Mouse (Mus musculus) embryo, embryonic 9.5 days (tissue): Measurements from ENCODE around the gene Rasgef1b.

Experiments
- DNase-seq: peaks from one replicate; pipeline ENCODE4 v3.0.0-alpha.2; 2017; ENCODE audit errors: extremely low spot score

The Rasgef1b gene

DNA sequence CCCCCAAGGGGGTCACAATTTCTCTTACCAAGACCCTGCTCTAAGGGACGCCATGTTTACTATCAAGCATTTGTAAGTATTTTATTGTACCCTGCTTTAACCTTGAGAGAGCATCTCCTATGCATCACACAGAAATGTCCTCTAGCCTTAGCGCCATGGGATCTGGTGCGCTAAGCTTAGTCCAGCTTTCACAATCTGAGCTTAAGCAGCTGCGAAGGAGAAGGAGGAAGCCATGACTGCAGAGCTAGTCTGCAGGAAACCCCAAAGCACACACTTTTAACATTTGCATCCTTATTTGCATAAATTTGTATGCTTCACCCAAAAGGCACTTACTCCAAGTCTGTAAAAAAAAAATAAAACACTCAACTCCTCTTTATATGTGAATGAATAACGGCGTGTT, 354.4 kb downstream of the Rasgef1b start:
- no peak for DNase-seq

DNA sequence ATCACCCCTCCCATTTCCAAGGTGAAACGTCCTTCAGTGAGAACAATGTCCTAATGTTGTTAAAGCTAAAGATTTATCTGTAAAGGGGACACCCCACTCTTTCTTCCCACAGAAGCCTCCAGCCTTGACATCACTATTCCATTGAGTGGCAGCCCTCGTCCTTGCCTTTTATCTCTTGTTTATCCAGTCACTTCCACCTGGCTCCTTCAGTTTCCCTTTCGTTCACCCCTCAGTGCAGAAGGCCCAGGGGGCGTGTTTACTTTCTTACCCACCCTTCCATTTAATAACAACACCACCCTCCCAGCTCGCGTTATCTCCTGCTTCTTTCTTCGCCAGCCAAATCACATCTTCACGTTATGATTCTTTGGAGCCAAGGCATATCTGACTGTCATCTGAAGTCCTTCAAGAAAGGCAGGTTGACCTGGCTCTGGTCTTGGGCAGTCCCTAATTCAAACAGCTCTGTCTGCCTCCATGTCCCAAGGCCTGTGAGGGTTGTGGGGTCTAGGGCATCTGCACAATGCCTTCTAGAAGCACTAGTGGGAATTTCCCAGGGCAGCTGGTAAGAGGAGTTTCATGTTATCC, 355.2 kb downstream of the Rasgef1b start:
- DNase-seq = no peak

DNA sequence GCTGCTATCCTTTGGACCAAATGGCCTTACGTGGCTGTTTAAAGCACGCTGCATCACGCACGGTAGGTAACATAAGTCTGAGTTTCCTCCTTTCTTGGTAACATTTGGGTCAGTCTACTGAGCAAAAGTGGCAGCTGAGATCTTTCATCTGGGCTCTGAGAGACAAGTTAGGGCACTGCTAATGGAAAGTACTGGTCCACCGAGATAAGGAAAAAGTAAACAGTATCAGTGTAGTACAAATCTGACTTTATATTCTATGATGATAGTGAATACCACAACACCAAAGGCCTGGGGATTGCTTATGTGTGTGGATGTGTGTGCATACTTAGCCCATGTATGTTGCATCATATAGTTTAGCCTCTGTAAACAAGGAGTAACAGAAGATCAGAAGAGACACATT, 358.2 kb downstream of the Rasgef1b start:
- no peak for DNase-seq

DNA sequence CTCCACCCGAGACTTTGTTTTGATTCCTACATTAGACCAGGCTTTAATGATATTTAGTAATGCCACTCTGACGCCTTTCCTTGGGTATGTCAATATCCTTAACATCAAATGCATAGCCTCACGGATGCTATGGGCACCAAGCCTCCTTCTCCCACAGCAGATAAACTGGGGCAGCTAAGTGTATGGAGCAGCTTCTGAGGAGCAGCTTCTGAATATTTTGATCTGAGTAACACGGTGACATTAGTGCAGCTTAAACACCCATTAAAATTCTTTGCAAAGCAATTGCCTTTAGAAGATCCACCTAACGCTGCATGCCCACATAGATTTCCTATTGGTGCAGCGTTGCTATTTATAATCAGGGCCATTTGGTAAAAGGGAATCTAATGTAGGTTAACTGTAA, 359.6 kb downstream of the Rasgef1b start:
- DNase-seq = no peak

DNA sequence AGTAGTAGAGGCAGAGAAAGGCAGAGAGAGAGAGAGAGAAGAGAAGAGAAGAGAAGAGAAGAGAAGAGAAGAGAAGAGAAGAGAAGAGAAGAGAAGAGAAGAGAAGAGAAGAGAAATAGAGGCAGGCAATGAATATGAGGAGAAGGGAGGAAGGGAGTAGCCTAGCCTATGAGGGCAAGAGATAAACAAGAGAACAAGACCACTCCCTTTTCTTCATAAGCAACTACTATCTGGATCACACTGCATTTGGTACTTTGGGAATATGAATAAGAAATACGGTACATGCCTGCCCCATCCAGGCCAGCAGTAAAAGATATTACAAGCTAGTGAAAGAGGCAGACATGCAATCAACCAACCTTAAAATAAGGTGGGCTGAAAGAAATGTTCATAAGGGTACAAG, 360.2 kb downstream of the Rasgef1b start:
- DNase-seq = no peak

DNA sequence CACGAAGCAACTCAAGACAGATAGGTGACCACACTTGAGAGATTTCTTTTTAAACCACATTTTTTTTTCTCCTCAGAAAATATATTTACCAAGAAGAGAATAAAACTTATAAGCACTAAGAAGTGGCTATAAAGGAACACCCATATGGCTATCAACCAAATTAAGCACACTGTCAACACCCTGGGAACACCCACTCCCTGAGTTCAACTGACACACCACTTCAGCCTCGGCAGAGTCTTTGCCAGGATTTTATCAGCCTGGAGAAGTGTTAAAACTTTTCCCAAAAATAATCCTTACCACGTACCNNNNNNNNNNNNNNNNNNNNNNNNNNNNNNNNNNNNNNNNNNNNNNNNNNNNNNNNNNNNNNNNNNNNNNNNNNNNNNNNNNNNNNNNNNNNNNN, 368.3 kb downstream of the Rasgef1b start:
- DNase-seq = no peak

DNA sequence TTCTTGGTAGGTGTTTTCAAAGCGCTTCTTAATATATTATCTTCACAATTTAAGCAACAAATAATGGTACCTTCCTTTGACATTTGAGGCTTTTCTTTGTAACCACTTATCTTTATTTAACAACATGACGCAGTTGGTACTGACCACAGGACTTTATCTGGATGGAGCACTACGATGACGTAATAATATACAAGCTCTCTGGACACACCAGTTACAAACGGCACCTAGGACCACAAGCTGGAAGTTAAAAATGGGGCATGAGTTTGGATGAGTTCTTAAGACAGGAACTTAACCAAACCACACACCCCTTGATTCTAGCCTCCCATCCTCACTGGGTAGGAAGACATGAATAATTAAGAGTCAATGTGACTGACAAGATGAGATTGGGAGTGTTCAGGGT, 369.6 kb downstream of the Rasgef1b start:
- no peak for DNase-seq

DNA sequence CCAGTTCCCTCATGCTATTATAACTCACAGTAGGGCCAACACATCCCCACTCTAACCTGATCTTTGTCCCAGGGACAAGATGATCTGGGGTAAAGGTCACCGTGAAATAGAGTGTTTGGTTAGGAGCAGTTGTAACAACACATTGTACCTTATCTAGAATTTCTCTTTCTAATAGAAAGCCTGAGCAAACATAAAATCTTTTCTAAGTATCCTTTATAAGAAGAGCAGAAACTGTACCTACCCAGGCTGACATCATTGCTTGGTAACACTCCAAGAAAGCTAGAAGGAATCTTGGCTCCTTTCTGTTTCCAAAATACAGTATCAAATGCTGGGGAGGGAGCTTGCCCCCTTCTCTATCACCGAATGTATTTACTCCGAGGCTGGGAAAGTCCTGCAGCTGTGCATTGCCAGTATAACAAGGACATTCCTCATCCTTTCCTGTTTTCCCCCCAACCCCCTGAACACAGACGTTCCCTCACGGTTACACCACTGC, 374.2 kb downstream of the Rasgef1b start:
- no peak for DNase-seq

DNA sequence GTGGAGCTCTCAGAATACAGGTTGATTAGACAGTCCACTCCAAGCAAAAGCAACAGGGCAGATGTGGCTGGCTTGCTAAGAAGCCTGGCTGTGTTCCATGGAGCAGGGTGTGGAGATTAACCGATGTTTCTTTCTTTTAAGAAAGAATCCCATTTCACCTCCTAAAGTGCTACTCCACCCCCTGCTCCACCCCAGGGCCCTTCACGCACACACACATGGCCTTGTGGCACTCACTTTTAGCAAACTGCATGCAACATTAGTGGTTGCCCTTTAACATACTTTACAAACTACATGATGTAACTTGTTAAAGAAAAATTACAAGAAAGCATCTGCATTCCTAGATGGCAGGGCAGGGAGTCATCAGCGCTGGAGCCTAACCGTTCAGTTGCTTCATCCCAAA, 378.8 kb downstream of the Rasgef1b start:
- DNase-seq = no peak

DNA sequence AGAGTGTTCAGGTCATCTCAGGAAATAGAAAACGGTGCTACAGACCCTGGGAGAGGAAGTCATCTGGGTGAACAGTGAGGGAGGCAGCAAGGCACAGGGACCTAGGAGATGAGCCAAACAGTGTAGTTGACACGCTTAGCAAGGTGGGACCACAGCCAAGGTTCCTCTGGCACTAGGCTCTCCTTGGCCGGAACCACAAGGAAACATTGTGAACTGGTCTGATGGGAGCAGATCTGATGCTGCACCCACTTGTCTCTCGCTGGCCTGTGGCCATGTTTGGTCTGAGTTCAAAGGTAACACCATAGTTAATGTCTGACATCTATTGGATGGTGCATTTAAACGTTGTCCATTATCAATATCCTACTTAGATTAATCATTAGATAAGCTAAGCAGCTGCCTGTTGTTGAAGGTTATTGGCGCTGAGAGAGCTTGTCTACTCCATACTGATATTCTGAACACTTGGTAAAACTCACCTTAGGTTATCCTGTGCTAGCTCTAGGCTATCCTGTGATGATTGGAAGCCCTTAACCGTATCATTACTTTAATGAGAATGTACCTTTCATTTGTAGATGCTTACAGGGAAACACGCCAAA, 380.5 kb downstream of the Rasgef1b start:
- no peak for DNase-seq

DNA sequence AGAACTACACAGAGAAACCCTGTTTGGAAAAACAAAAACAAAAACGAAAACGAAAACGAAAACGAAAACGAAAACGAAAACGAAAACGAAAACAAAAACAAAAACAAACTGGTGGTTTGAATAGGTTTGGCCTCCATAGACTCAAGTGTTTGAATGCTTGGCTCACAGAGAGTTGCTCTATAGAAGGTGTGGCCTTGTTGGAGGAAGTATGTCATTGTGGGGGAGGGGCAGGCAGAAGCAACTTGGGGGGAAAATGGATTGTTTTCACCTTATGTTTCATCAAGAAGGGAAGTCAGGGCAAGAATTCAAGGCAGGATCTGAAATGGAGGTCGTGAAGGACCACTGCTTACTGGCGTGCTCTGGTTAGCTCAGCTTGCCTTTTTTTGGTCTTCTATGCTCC, 386.3 kb downstream of the Rasgef1b start:
- no peak for DNase-seq

DNA sequence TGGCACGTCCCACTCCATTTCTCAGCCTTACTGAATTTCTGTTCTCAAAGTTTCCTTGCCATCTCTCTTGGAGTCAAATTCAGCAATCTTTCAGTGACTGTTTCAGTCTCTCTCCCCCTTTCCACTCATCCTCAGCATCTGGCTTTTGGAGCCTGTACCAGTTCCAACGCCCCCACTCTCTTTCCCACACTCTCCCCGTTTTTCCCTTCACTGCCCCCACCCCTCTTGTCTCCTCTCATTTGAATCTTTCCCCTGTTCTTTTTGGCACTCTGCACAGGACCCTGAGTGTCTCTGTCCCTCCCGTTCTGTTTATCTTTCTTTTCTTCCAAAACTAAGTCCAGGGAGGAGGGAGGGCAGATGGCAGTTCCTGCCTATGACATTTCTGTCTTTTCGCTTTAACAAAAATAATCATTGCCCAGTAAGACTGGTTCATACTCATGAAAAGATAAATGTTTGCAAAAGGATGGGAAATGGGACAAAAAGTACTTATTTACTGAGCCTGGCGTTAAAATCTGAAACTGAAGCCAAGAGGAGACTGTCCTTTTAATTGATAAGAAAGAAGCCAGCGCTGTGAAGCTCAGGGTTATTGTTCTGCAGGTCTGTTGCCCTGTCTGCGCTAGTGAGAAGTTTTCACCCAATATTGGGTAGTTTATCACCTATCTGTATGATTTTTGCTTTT, 388.4 kb downstream of the Rasgef1b start:
- DNase-seq = no peak

DNA sequence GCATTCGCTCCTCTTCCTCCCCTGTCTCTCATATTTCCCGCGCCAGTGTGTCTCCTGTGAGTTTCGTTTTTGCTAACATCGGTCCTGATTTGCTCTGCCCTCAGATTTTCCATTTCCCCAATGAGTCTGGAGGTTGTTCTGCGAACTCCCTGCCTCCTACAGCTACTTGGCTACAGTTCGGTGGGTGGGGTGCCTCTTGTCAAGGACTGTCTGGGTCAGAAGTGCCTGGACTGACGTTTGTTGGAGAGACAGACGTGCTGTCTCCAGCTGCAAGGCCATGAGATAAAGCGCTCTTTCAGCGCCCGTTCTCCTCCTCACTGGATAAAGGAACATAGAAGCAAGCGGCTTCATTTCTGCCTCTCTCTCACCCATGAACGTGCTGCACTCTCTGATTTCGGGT, 389.1 kb downstream of the Rasgef1b start:
- peak; percentile 9 for DNase-seq

DNA sequence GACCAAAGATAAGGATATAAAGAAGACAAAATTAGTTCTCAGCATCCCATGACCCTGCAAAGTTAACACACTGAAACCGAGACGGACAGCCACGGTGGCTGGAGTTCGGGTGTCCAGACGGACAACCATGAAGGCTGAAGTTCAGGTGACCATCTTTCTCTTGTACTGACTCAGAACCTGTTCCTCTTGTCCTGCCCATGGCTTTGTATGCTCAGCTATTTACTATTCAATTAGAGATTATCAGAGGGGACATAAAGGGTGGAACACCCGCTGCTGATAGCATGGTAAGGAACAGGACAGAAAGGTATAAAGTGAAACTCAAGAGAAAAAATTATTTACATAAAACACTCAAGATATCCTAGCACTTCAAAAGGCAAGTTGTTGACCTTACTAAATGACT, 390.0 kb downstream of the Rasgef1b start:
- no peak for DNase-seq

DNA sequence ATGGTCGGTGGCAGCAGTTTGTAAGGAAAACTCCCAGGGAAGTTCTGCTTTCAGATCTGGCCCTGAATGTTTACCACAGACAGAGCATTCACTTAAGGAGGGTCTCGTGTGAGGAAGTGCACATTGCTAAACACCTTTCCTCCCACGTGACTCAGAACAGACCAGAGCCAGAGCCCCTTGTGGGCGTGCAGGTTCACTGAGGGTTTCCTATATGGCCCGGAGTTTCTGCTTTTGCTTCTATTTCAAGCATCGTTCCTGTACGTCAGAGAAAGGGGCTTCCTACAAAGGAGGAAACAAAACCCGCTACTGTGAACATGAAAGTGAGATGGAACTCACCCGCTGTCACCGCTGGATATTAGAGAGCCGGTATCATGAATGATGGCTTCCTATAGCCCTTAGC, 392.4 kb downstream of the Rasgef1b start:
- DNase-seq = no peak

DNA sequence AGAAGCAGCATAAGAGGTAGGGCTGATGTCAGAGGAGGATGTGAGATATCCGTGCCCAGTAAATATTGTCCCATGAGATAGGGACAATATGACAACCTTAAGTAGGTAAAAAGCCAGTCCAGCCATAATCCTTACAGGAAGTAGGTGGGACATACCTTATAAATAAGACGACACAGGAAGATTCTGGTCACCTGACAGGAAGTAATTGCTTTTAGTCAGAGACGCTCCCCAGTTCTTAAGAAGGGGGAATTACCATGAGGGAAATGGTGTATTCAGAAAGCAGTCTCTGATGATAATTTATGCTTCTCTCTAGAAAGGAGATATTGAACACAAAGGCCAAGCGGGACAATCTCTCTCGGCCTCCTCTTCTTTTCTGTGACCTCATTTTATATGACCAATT, 394.8 kb downstream of the Rasgef1b start:
- no peak for DNase-seq

DNA sequence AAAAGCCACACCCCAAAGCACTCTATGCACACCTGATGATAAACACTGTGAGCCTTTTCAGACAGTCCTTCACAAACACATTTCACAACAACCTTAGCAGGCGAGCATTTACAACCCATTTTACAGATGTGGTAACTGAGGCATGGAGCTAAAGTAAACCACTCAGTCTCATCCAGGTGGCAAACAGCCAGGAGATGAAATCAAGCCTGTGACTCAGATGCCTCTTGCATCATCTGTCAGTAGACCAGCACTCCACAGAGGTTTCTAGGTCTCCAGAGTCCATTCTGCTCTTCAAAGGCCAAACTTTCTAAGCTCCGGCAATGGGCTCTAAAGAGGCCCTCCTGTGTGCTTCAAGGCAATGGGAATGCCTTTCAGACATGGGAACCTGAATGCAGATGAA, 396.8 kb downstream of the Rasgef1b start:
- DNase-seq = no peak

DNA sequence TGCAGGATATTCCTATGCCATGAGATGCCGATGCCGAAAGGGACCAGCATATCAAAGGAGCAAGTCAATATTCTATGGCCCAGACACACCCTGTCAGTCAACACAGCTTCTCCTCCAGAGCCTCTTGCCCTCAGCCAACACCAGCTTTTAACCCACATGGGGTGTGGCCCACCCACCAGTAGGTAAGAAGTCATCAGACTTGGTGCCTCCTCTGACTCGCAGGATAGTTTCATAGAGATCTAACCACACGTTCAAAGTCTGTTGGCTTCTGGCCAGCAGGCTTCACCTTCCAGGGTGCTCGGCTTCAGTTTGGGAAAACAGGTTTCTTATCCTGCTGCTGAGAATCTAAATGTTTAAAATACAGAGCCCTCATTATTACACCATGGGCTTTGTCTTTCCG, 399.8 kb downstream of the Rasgef1b start:
- DNase-seq = no peak

DNA sequence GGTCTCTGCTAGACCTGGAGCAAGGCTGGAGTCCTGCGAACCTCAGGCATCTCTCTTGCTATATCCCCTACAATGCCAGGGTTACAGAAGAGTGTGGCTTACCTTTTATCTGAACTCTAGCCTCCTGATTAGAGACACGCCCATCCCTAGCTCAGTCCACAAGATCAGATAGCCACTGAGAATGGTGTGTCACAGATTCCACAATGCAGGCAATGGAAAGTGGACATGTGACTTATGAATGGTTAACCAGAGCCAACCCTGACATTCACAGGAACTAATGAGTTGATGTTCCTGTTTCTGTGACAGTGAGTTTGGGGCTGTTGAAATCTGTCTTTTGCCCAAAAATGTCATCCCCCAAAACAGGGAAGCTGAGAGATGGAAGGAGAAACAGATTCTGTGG, 401.8 kb downstream of the Rasgef1b start:
- DNase-seq = no peak

DNA sequence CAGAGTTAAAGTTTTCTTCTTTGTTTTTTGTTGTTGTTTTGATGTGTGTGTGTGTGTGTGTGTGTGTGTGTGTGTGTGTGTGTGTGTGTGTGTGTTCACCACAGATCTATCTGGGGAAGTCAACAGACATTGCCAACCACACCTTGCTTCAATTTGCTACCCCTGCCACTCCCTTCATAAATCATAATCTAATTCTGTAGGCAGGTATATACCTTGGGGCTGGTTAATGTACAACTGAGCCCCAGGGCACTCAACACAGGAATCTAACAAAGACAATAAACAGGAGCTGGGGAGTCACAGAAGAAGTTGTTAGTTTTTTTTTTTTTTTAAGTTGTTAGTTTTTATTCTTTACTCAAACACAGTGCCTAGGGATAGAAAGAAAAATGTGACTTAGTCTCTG, 403.6 kb downstream of the Rasgef1b start:
- DNase-seq = no peak

DNA sequence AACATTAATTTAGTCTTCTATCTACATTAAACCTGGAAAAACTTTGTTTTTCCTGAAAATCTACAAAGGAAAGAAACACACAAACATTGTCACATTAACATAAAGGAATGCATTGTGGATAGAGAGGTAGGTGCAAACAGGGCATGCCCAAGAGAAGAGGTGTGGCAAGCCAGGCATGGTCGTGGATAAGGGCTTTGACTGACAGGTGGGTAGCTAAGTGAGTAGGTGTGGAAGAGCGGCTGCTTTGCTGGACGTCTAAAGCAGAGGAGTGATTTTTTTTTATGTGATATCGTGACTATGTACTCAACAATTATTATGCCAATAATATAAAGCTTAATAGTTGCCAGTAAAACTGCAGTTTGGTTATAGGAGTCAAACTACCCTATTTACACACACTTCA, 408.1 kb downstream of the Rasgef1b start:
- DNase-seq = no peak

DNA sequence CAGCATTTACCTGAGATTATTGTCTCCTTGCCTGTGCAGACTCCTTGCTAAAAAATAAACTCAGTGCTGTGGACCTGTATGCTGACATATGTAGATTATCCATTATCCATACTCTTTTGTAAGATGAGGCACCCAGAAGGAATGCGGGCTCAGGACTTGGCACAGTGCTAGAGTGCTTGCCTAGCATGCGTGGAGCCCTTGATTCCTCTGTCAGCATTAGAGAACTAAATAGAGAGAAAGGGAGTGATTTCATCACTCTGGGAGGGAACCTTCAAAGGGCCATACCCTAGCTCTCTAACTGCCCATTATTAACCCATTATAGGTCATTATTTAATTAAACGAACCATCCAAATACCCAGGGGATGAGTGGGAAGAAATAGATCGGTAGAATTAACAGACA, 430.9 kb downstream of the Rasgef1b start:
- no peak for DNase-seq

DNA sequence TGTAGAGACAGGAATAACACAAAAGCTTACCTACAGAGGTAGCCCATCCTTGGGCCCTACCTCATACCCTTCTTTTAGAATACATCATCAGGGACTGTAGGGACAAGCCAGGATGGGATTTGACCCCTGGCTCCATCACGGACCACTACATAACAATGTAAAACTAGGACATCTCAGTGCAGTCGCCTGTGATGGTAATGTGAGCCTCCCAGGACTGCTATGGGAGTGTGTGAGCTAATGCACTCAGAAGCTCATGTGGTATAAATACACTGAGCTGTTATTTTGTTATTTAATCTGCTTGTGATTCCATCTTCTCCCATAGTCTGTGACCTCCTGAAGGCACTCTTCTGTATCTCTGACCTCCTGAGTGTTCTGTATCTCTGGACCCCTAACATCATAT, 432.5 kb downstream of the Rasgef1b start:
- no peak for DNase-seq
